Mouse (Mus musculus): Measurements from ENCODE around the gene Sncg. TPM values are rescaled to one million over a fixed set of nuclear protein-coding genes. Genes with fewer than 3 reads are reported as not detected.
"Not testable (repeated sequence)": the region's sequence is repeated elsewhere in the genome, so short reads cannot be mapped to it uniquely, and the experiment has no call there.

Sncg gene
- polyA plus RNA-seq (2015; fragmentation: Nextera tagmentation; extraction: Ambion mirVana), result 641 and 796 TPM in 2 replicates

- 22% methylated on average over 10 of the region's 10 CpGs for WGBS
- peak within 1 kb of the TSS; percentile 60 for H3K9ac ChIP-seq
- H3K9me3 ChIP-seq, result no peaks in the 10 kb centered on the region
- peaks cover 28% of the 10 kb centered on the region for H3K4me1 ChIP-seq (replicated peaks)
- no peaks in the 10 kb centered on the region for H3K27me3 ChIP-seq
- ATAC-seq (ENCODE audit: low read depth), result peak; percentile 28
- H3K4me3 ChIP-seq, result peak within 1 kb of the TSS; percentile 31
- H3K4me2 ChIP-seq, result peak within 1 kb of the TSS; percentile 46
- H3K36me3 ChIP-seq, result no peaks in the 10 kb centered on the region
- H3K27ac ChIP-seq (replicated peaks), result peak within 1 kb of the TSS; percentile 65
These were observed at the start of gene Sncg for GRCm38 (mm10) chr14:34374577-34374976. TSS of gene Sncg (minus strand) at chr14:34374789.

GRCm38 (mm10) chr14:34421078-34421477, 46.5 kb upstream of the Sncg start:
- Histone ChIP-seq H3K4me2 (no peak overlapping the region), H3K36me3 (peaks cover 65% of the 10 kb centered on the region), H3K4me1 (replicated peaks) (no peaks in the 10 kb centered on the region), H3K27ac (replicated peaks) (no peak overlapping the region), H3K27me3 (no peaks in the 10 kb centered on the region), H3K9ac (no peak overlapping the region), H3K9me3 (no peaks in the 10 kb centered on the region), H3K4me3 (no peak overlapping the region)
- WGBS, result 95% methylated on average over 1 of the region's 1 CpGs
- ATAC-seq (ENCODE audit: low read depth), result no peak

GRCm38 (mm10) chr14:34417501-34417900, 42.9 kb upstream of the Sncg start:
- H3K9me3 ChIP-seq, result no peaks in the 10 kb centered on the region
- H3K4me1 ChIP-seq (replicated peaks), result no peaks in the 10 kb centered on the region
- H3K4me3 ChIP-seq, result no peak overlapping the region
- peaks cover 61% of the 10 kb centered on the region for H3K36me3 ChIP-seq
- WGBS, result 93% methylated on average over 5 of the region's 5 CpGs
- H3K27me3 ChIP-seq, result no peaks in the 10 kb centered on the region
- no peak for ATAC-seq (ENCODE audit: low read depth)
- H3K27ac ChIP-seq (replicated peaks), result no peak overlapping the region
- H3K4me2 ChIP-seq, result no peak overlapping the region
- no peak overlapping the region for H3K9ac ChIP-seq

GRCm38 (mm10) chr14:34416946-34417345, 42.4 kb upstream of the Sncg start:
- H3K27me3 ChIP-seq; H3K4me2 ChIP-seq; ATAC-seq (ENCODE audit: low read depth); H3K9me3 ChIP-seq; H3K4me3 ChIP-seq; H3K27ac ChIP-seq (replicated peaks); H3K9ac ChIP-seq; H3K4me1 ChIP-seq (replicated peaks): not testable (repeated sequence)
- WGBS, result 94% methylated on average over 4 of the region's 4 CpGs
- peaks cover 61% of the 10 kb centered on the region for H3K36me3 ChIP-seq

- Histone ChIP-seq H3K9me3 (no peaks in the 10 kb centered on the region), H3K36me3 (peaks cover 68% of the 10 kb centered on the region), H3K4me2 (no peak overlapping the region), H3K4me1 (replicated peaks) (no peaks in the 10 kb centered on the region), H3K9ac (no peak overlapping the region), H3K27me3 (no peaks in the 10 kb centered on the region), H3K27ac (replicated peaks) (no peak overlapping the region), H3K4me3 (no peak overlapping the region)
- no peak for ATAC-seq (ENCODE audit: low read depth)
- 91% methylated on average over 7 of the region's 7 CpGs for WGBS
These were observed 37.7 kb upstream of the Sncg start for GRCm38 (mm10) chr14:34412164-34412896.

- no peaks in the 10 kb centered on the region for H3K4me1 ChIP-seq (replicated peaks)
- peaks cover 75% of the 10 kb centered on the region for H3K36me3 ChIP-seq
- no peaks in the 10 kb centered on the region for H3K9me3 ChIP-seq
- H3K27me3 ChIP-seq, result no peaks in the 10 kb centered on the region
- H3K9ac ChIP-seq, result no peak overlapping the region
- H3K27ac ChIP-seq (replicated peaks), result no peak overlapping the region
- no peak overlapping the region for H3K4me3 ChIP-seq
- no peak for ATAC-seq (ENCODE audit: low read depth)
- 97% methylated on average over 6 of the region's 6 CpGs for WGBS
- no peak overlapping the region for H3K4me2 ChIP-seq
These were observed 36.1 kb upstream of the Sncg start for GRCm38 (mm10) chr14:34410716-34411115.

GRCm38 (mm10) chr14:34403424-34403823, 28.8 kb upstream of the Sncg start:
- Histone ChIP-seq H3K4me1 (replicated peaks) (no peaks in the 10 kb centered on the region), H3K9ac (no peak overlapping the region), H3K27ac (replicated peaks) (no peak overlapping the region), H3K4me3 (no peak overlapping the region), H3K36me3 (peaks cover 79% of the 10 kb centered on the region), H3K27me3 (no peaks in the 10 kb centered on the region), H3K4me2 (no peak overlapping the region), H3K9me3 (no peaks in the 10 kb centered on the region)
- WGBS, result 95% methylated on average over 7 of the region's 7 CpGs
- ATAC-seq (ENCODE audit: low read depth), result no peak

GRCm38 (mm10) chr14:34402871-34403270, 28.3 kb upstream of the Sncg start:
- Histone ChIP-seq H3K9me3 (no peaks in the 10 kb centered on the region), H3K4me3 (no peak overlapping the region), H3K4me1 (replicated peaks) (no peaks in the 10 kb centered on the region), H3K27ac (replicated peaks) (no peak overlapping the region), H3K27me3 (no peaks in the 10 kb centered on the region), H3K36me3 (peaks cover 79% of the 10 kb centered on the region), H3K4me2 (no peak overlapping the region), H3K9ac (no peak overlapping the region)
- 89% methylated on average over 8 of the region's 8 CpGs for WGBS
- ATAC-seq (ENCODE audit: low read depth), result no peak

GRCm38 (mm10) chr14:34401135-34401534, 26.5 kb upstream of the Sncg start:
- no peak for ATAC-seq (ENCODE audit: low read depth)
- Histone ChIP-seq H3K27ac (replicated peaks) (no peak overlapping the region), H3K36me3 (peaks cover 67% of the 10 kb centered on the region), H3K4me3 (no peak overlapping the region), H3K4me1 (replicated peaks) (no peaks in the 10 kb centered on the region), H3K4me2 (no peak overlapping the region), H3K9me3 (no peaks in the 10 kb centered on the region), H3K27me3 (no peaks in the 10 kb centered on the region), H3K9ac (no peak overlapping the region)
- 52% methylated on average over 6 of the region's 6 CpGs for WGBS

GRCm38 (mm10) chr14:34400021-34400420, 25.4 kb upstream of the Sncg start:
- ATAC-seq (ENCODE audit: low read depth), result no peak
- H3K36me3 ChIP-seq, result peaks cover 56% of the 10 kb centered on the region
- H3K27me3 ChIP-seq, result no peaks in the 10 kb centered on the region
- H3K4me1 ChIP-seq (replicated peaks), result no peaks in the 10 kb centered on the region
- no peak overlapping the region for H3K4me3 ChIP-seq
- no peak overlapping the region for H3K27ac ChIP-seq (replicated peaks)
- H3K4me2 ChIP-seq, result no peak overlapping the region
- H3K9ac ChIP-seq, result no peak overlapping the region
- 95% methylated on average over 3 of the region's 3 CpGs for WGBS
- no peaks in the 10 kb centered on the region for H3K9me3 ChIP-seq

GRCm38 (mm10) chr14:34399301-34399700, 24.7 kb upstream of the Sncg start:
- ATAC-seq (ENCODE audit: low read depth), result no peak
- Histone ChIP-seq H3K4me2 (no peak overlapping the region), H3K36me3 (peaks cover 49% of the 10 kb centered on the region), H3K27me3 (no peaks in the 10 kb centered on the region), H3K4me3 (no peak overlapping the region), H3K9ac (no peak overlapping the region), H3K9me3 (no peaks in the 10 kb centered on the region), H3K27ac (replicated peaks) (no peak overlapping the region), H3K4me1 (replicated peaks) (no peaks in the 10 kb centered on the region)
- WGBS, result 98% methylated on average over 6 of the region's 6 CpGs

- ATAC-seq (ENCODE audit: low read depth), result no peak
- no peaks in the 10 kb centered on the region for H3K4me1 ChIP-seq (replicated peaks)
- no peaks in the 10 kb centered on the region for H3K27me3 ChIP-seq
- no peak overlapping the region for H3K9ac ChIP-seq
- H3K9me3 ChIP-seq, result no peaks in the 10 kb centered on the region
- H3K4me2 ChIP-seq, result no peak overlapping the region
- H3K4me3 ChIP-seq, result no peak overlapping the region
- peaks cover 45% of the 10 kb centered on the region for H3K36me3 ChIP-seq
- WGBS, result 93% methylated on average over 21 of the region's 21 CpGs
- no peak overlapping the region for H3K27ac ChIP-seq (replicated peaks)
These were observed 24.3 kb upstream of the Sncg start for GRCm38 (mm10) chr14:34398901-34399300.

- Histone ChIP-seq H3K27ac (replicated peaks) (no peak overlapping the region), H3K27me3 (no peaks in the 10 kb centered on the region), H3K9me3 (no peaks in the 10 kb centered on the region), H3K4me1 (replicated peaks) (no peaks in the 10 kb centered on the region), H3K4me2 (no peak overlapping the region), H3K36me3 (peaks cover 39% of the 10 kb centered on the region), H3K9ac (no peak overlapping the region), H3K4me3 (no peak overlapping the region)
- 94% methylated on average over 5 of the region's 5 CpGs for WGBS
- ATAC-seq (ENCODE audit: low read depth), result no peak
These were observed 23.3 kb upstream of the Sncg start for GRCm38 (mm10) chr14:34397871-34398270.
